Mouse (Mus musculus): Measurements from ENCODE around the gene Polr2m. TPM values are rescaled to one million over a fixed set of nuclear protein-coding genes. Genes with fewer than 3 reads are reported as not detected.
A peak's percentile ranks its signal among the peaks of the same experiment; 100 is the strongest.

Polr2m gene
- total RNA-seq, 1 experiment, result 163 TPM

DNA sequence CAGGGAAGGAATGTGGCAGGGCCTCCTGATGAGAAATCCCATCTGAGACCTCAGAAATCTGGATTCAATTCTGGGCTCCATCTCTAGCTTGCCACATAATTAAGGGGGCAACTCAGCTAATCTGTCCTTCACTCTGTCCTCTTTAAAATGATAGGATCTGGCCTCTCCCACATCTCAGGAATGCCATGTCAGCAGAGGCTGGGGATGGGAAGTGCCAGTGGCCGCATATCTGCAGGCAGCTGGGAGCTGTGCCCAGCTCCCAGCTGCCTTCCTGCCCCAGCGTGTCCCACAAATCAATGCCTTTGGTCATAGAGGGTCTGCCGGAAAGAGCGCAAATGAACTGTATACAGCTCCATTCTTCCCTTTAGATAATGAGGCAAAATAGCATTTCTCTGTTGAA lies 18.3 kb downstream of the Polr2m start:
- no peak overlapping the region for H3K27ac ChIP-seq (ENCODE audit: insufficient read depth, low read depth, low read length, poor library complexity, severe bottlenecking)
- in situ Hi-C loops (cut with MboI; ENCODE audit: low sequenced_read_pairs in 2 of 2, unreplicated experiment in 2 of 2), result no loop called here
- TF ChIP-seq CHD2 (IDR thresholded peaks at IDR 0.05; ENCODE audit: low read depth, low read length), result no peak
- no peak for TF ChIP-seq ZC3H11A (IDR thresholded peaks at IDR 0.05; ENCODE audit: borderline replicate concordance, low read depth, low read length)
- no peak for TF ChIP-seq MAFK (IDR thresholded peaks at IDR 0.05; ENCODE audit: insufficient read depth, low read depth, low read length)
- TF ChIP-seq HCFC1 (IDR thresholded peaks at IDR 0.05; ENCODE audit: borderline replicate concordance, insufficient read depth, low read length), result no peak
- no peak for TF ChIP-seq ZNF384 (IDR thresholded peaks at IDR 0.05; ENCODE audit: low read depth, low read length)

DNA sequence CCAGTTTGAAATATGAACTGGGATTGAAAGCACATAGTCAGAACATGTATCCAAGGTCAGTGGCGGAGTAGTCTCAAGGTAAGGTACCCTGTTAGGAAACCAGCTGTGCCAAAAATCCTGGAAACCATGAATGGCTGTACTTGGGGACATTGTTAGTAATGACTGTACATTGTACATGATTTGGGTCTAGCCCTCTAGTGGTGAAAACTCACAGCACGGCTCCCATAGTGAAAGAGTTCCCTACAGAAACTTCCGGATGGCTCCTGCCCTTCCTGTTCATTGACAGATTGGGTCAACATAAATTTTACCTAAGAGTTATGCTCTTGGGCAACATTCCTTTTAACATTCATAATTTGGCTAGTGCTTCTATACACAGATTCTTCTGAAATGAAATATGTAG lies 19.6 kb downstream of the Polr2m start:
- no peaks in the 10 kb centered on the region for H3K9me3 ChIP-seq (ENCODE audit: control insufficient read depth, insufficient read depth, low read depth, low read length)

More for the DNA sequence above, 18.3 kb downstream of the Polr2m start:
- Histone ChIP-seq H3K36me3 (ENCODE audit: control insufficient read depth, insufficient read depth, low read length, poor library complexity, severe bottlenecking) (no peaks in the 10 kb centered on the region), H3K9ac (ENCODE audit: insufficient read depth, low read depth, low read length, poor library complexity, severe bottlenecking) (no peak overlapping the region), H3K4me3 (ENCODE audit: insufficient read depth in 1 of 2, low read depth in 1 of 2, low read length in 2 of 2, poor library complexity in 1 of 2, severe bottlenecking in 1 of 2) (no peak overlapping the region), H3K4me1 (ENCODE audit: control insufficient read depth in 2 of 2, insufficient read depth in 2 of 2, low read length in 2 of 2, poor library complexity in 1 of 2) (no peaks in the 10 kb centered on the region), H3K9me3 (ENCODE audit: control insufficient read depth, insufficient read depth, low read depth, low read length) (no peaks in the 10 kb centered on the region)
- no peak for DNase-seq (ENCODE audit: low read depth, low spot score)

DNA sequence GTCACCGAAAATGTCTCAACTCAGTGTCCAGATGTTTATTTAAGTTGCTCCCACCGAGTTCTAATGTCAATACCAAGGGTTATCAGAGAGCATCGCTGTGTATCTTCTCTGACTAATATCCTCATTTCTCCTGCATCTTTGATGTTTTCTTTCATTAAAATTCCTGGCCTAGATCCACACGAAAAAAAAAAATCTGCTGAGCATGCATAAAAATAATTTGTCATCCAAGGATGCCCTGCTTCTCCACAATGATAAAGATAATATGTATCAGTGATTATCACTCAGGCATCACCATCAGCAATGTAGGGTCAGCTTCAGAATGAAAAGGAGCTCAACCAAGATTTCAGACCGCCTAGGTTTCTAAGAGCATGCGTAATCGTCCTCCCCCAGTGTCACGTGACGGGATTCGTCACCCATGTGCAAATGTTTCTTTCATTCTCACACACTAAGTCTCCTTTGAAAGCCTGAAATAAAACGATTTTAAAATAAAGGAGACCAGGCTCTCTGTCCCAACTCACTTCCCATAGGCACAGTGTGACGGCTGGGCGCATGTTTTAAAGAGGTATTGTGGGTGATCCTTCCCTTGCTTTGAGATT lies 22.6 kb downstream of the Polr2m start:
- no peak for DNase-seq (ENCODE audit: low read depth, low spot score)
- H3K36me3 ChIP-seq (ENCODE audit: control insufficient read depth, insufficient read depth, low read length, poor library complexity, severe bottlenecking), result no peaks in the 10 kb centered on the region
- in situ Hi-C loops (cut with MboI; ENCODE audit: low sequenced_read_pairs in 2 of 2, unreplicated experiment in 2 of 2), result no loop called here
- peak; percentile 90 for TF ChIP-seq MAFK (IDR thresholded peaks at IDR 0.05; ENCODE audit: insufficient read depth, low read depth, low read length)
- TF ChIP-seq CHD2 (IDR thresholded peaks at IDR 0.05; ENCODE audit: low read depth, low read length), result no peak
- H3K9me3 ChIP-seq (ENCODE audit: control insufficient read depth, insufficient read depth, low read depth, low read length), result no peaks in the 10 kb centered on the region
- H3K4me1 ChIP-seq (ENCODE audit: control insufficient read depth in 2 of 2, insufficient read depth in 2 of 2, low read length in 2 of 2, poor library complexity in 1 of 2), result no peaks in the 10 kb centered on the region
- H3K9ac ChIP-seq (ENCODE audit: insufficient read depth, low read depth, low read length, poor library complexity, severe bottlenecking), result no peak overlapping the region
- no peak overlapping the region for H3K4me3 ChIP-seq (ENCODE audit: insufficient read depth in 1 of 2, low read depth in 1 of 2, low read length in 2 of 2, poor library complexity in 1 of 2, severe bottlenecking in 1 of 2)
- H3K27ac ChIP-seq (ENCODE audit: insufficient read depth, low read depth, low read length, poor library complexity, severe bottlenecking), result no peak overlapping the region

More for the DNA sequence above, 19.6 kb downstream of the Polr2m start:
- Histone ChIP-seq H3K36me3 (ENCODE audit: control insufficient read depth, insufficient read depth, low read length, poor library complexity, severe bottlenecking) (no peaks in the 10 kb centered on the region), H3K27ac (ENCODE audit: insufficient read depth, low read depth, low read length, poor library complexity, severe bottlenecking) (no peak overlapping the region), H3K4me3 (ENCODE audit: insufficient read depth in 1 of 2, low read depth in 1 of 2, low read length in 2 of 2, poor library complexity in 1 of 2, severe bottlenecking in 1 of 2) (no peak overlapping the region), H3K9ac (ENCODE audit: insufficient read depth, low read depth, low read length, poor library complexity, severe bottlenecking) (no peak overlapping the region), H3K4me1 (ENCODE audit: control insufficient read depth in 2 of 2, insufficient read depth in 2 of 2, low read length in 2 of 2, poor library complexity in 1 of 2) (no peaks in the 10 kb centered on the region)
- TF ChIP-seq ZNF384 (IDR thresholded peaks at IDR 0.05; ENCODE audit: low read depth, low read length) (no peak), ZC3H11A (IDR thresholded peaks at IDR 0.05; ENCODE audit: borderline replicate concordance, low read depth, low read length) (0 out of 2 replicates have a peak, but pooled peaks have one; percentile 25), CHD2 (IDR thresholded peaks at IDR 0.05; ENCODE audit: low read depth, low read length) (no peak), MAFK (IDR thresholded peaks at IDR 0.05; ENCODE audit: insufficient read depth, low read depth, low read length) (no peak), HCFC1 (IDR thresholded peaks at IDR 0.05; ENCODE audit: borderline replicate concordance, insufficient read depth, low read length) (no peak)
- DNase-seq (ENCODE audit: low read depth, low spot score), result no peak
- in situ Hi-C loops (cut with MboI; ENCODE audit: low sequenced_read_pairs in 2 of 2, unreplicated experiment in 2 of 2), result no loop called here

DNA sequence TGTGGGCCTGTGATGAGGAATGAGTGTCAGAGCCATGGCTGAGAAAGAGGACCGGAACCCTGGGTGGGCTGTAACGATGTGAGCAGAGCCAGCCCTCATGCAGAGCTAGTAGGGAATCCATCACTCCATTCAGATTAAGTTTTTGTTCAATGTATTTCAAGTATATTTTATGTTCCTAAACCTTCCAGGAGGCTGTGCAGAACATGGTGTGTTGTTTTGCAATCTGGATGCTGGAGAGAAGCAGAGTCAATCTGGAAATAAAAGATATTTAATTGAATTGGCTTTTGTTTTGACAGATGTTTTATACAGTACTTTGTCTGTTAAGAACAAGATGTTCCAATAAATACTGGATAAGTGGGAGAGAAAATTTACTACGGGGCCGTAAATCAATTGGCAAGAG lies 29.0 kb downstream of the Polr2m start:
- TF ChIP-seq MAFK (IDR thresholded peaks at IDR 0.05; ENCODE audit: insufficient read depth, low read depth, low read length) (no peak), ZC3H11A (IDR thresholded peaks at IDR 0.05; ENCODE audit: borderline replicate concordance, low read depth, low read length) (no peak), CHD2 (IDR thresholded peaks at IDR 0.05; ENCODE audit: low read depth, low read length) (no peak), HCFC1 (IDR thresholded peaks at IDR 0.05; ENCODE audit: borderline replicate concordance, insufficient read depth, low read length) (no peak), ZNF384 (IDR thresholded peaks at IDR 0.05; ENCODE audit: low read depth, low read length) (no peak)
- DNase-seq (ENCODE audit: low read depth, low spot score), result no peak
- Histone ChIP-seq H3K27ac (ENCODE audit: insufficient read depth, low read depth, low read length, poor library complexity, severe bottlenecking) (no peak overlapping the region), H3K9me3 (ENCODE audit: control insufficient read depth, insufficient read depth, low read depth, low read length) (no peaks in the 10 kb centered on the region), H3K36me3 (ENCODE audit: control insufficient read depth, insufficient read depth, low read length, poor library complexity, severe bottlenecking) (no peaks in the 10 kb centered on the region), H3K9ac (ENCODE audit: insufficient read depth, low read depth, low read length, poor library complexity, severe bottlenecking) (no peak overlapping the region), H3K4me3 (ENCODE audit: insufficient read depth in 1 of 2, low read depth in 1 of 2, low read length in 2 of 2, poor library complexity in 1 of 2, severe bottlenecking in 1 of 2) (no peak overlapping the region), H3K4me1 (ENCODE audit: control insufficient read depth in 2 of 2, insufficient read depth in 2 of 2, low read length in 2 of 2, poor library complexity in 1 of 2) (peaks cover 0 to under 1% of the 10 kb centered on the region in 2 experiments; a peak in 1 of 4 replicates)
- in situ Hi-C loops (cut with MboI; ENCODE audit: low sequenced_read_pairs in 2 of 2, unreplicated experiment in 2 of 2), result no loop called here

DNA sequence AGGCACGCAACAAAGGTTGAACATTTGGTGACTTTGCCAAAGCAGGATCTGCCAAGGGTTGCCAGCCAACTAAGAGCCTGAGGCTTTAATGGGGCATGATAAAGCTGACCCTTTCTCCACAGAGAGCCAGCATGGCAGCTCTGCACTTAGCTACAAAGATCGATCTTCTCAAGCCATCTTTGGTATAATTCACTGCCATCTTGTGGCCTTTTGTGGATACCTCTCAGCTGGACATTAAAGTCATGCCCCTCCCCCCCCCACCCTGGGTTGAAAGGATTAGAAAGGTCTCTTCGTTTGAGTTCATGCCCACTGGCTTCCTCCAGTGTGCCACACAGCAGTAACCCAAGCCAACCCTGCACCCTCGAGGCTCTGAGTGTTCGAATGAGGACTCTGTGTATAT lies 31.8 kb downstream of the Polr2m start:
- in situ Hi-C loops (cut with MboI; ENCODE audit: low sequenced_read_pairs in 2 of 2, unreplicated experiment in 2 of 2), result no loop called here
- Histone ChIP-seq H3K9ac (ENCODE audit: insufficient read depth, low read depth, low read length, poor library complexity, severe bottlenecking) (no peak overlapping the region), H3K4me1 (ENCODE audit: control insufficient read depth in 2 of 2, insufficient read depth in 2 of 2, low read length in 2 of 2, poor library complexity in 1 of 2) (peaks cover 0 to 3% of the 10 kb centered on the region in 2 experiments; a peak in 1 of 4 replicates), H3K4me3 (ENCODE audit: insufficient read depth in 1 of 2, low read depth in 1 of 2, low read length in 2 of 2, poor library complexity in 1 of 2, severe bottlenecking in 1 of 2) (no peak overlapping the region), H3K36me3 (ENCODE audit: control insufficient read depth, insufficient read depth, low read length, poor library complexity, severe bottlenecking) (no peaks in the 10 kb centered on the region), H3K27ac (ENCODE audit: insufficient read depth, low read depth, low read length, poor library complexity, severe bottlenecking) (no peak overlapping the region), H3K9me3 (ENCODE audit: control insufficient read depth, insufficient read depth, low read depth, low read length) (no peaks in the 10 kb centered on the region)
- no peak for TF ChIP-seq MAFK (IDR thresholded peaks at IDR 0.05; ENCODE audit: insufficient read depth, low read depth, low read length)
- TF ChIP-seq ZC3H11A (IDR thresholded peaks at IDR 0.05; ENCODE audit: borderline replicate concordance, low read depth, low read length), result no peak
- TF ChIP-seq CHD2 (IDR thresholded peaks at IDR 0.05; ENCODE audit: low read depth, low read length), result no peak
- TF ChIP-seq ZNF384 (IDR thresholded peaks at IDR 0.05; ENCODE audit: low read depth, low read length), result no peak
- no peak for TF ChIP-seq HCFC1 (IDR thresholded peaks at IDR 0.05; ENCODE audit: borderline replicate concordance, insufficient read depth, low read length)
- no peak for DNase-seq (ENCODE audit: low read depth, low spot score)
